Mouse (Mus musculus) lung, postnatal 36 days (tissue): ENCODE measurements around the gene Gm13275.
"Not testable (repeated sequence)": the region's sequence is repeated elsewhere in the genome, so short reads cannot be mapped to it uniquely, and the experiment has no call there.

Experiments
- DNase-seq: peaks from one replicate; pipeline ENCODE4 v3.0.0; 2022; ENCODE audit warnings: mixed read lengths

The Gm13275 gene

GRCm38 (mm10) chr4:88799365-88799764 lies 5.1 kb downstream of the Gm13275 start, which contains the start of gene Gm13285:
Gene Gm13285, plus strand, starts transcription at chr4:88799665.
- DNase-seq: not testable (repeated sequence)

- not testable (repeated sequence) for DNase-seq
These were observed 8.7 kb downstream of the Gm13275 start, which contains the start of gene Gm13287 for GRCm38 (mm10) chr4:88802954-88803353. Gene Gm13287, plus strand, starts transcription at chr4:88803254.

- DNase-seq: not testable (repeated sequence)
These were observed 10.9 kb downstream of the Gm13275 start, which contains the start of gene Gm13288 for GRCm38 (mm10) chr4:88805231-88805630. Gene Gm13288, plus strand, starts transcription at chr4:88805531.

DNA sequence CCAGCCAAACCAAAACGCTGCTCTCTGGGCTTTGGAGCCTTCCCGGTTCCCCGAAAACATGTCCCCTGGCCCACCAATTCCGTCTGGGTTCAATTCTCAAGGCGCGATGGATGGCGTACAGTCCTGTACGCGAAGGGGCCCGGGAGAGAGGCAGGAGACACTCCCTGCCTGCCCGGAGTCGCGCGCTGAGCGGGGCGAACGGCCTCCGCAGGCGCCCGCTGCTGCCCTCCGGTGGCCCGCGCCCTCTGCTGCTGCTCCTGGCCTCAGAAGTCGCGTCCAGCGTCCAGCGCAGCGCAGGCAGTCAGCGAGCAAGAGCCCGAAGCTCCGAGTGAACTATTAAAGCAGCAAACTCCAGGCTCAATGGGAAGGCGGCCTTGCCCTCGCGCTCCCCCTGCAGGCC lies 11.5 kb downstream of the Gm13275 start:
- DNase-seq: peak; percentile 19

- no peak for DNase-seq
These were observed 21.6 kb downstream of the Gm13275 start, which contains the start of gene Ifna7 for GRCm38 (mm10) chr4:88815928-88816327. Gene Ifna7, plus strand, starts transcription at chr4:88816228.

DNA sequence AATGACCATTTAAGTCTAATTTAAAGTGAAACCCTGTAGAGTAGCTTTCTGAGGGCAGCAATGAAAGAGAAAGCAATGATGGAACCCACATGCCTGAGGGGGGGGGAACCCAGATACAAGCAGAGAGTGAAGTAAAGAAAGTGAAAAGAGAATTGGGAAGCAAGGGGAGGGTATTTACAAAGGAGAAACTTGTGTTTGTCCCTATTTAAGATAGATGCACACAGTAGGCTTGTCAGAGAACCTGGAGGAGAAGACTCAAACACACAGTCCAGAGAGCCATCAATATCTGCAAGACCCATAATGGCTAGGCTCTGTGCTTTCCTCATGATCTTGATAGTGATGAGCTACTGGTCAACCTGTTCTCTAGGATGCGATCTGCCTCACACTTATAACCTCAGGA lies 25.4 kb downstream of the Gm13275 start, which contains the start of gene Ifna11:
Gene Ifna11 (plus strand): TSS at position 301 of the 400 bp plus-strand sequence.
- no peak for DNase-seq

DNA sequence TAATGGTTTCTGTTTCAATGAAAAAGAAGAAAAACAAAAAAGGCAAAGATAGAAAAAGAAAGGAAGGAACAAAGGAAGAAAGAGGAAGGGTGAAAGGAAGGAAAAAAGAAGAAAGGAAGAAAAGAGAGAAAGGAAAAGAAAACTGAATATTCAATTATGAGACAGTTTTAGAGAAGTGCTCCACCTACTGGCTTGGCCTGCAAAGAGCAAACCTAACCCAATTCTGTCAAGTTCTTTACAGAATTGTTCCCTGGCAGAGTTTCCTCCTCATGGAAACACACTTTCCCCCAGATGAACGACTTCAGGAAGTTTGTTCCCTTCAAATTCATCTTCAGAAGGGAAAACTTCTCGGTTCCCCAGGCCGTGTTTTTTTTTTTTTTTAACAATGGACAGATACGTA lies 28.7 kb downstream of the Gm13275 start:
- peak; percentile 23 for DNase-seq

- DNase-seq: not testable (repeated sequence)
These were observed 32.8 kb downstream of the Gm13275 start, which contains the start of gene Ifna6 for GRCm38 (mm10) chr4:88827116-88827515. Gene Ifna6, plus strand, starts transcription at chr4:88827416.

GRCm38 (mm10) chr4:88830523-88830922 lies 36.2 kb downstream of the Gm13275 start:
- DNase-seq: peak; percentile 32

- not testable (repeated sequence) for DNase-seq
These were observed 40.9 kb downstream of the Gm13275 start, which contains the start of gene Ifna5 for GRCm38 (mm10) chr4:88835225-88835624. Gene Ifna5, plus strand, starts transcription at chr4:88835525.

- peak; percentile 9 for DNase-seq
These were observed 44.5 kb downstream of the Gm13275 start for GRCm38 (mm10) chr4:88838828-88839227.

DNA sequence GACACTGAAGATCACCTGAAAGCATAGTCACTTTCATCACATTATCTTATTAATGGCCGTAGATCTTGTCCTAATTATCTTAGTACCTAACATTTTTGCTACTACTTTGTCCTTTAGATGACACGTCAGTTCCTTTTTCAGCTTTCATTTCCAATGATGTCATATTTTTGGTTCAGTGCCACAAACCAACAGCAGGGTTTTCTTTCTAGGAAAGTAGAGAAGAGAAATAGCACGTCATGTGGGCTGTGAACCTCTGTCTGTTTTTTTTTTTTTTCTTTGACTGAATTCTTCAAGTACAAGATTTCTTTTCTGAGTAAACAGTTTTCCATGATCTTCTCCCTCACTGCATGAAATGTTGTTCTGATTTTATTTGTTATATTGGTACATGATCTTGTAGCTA lies 45.8 kb downstream of the Gm13275 start:
- DNase-seq: no peak

- no peak for DNase-seq
These were observed 47.2 kb downstream of the Gm13275 start, which contains the start of gene Ifna4 for GRCm38 (mm10) chr4:88841438-88841911. Gene Ifna4, plus strand, starts transcription at chr4:88841861.
